Mouse (Mus musculus): ENCODE measurements around the gene Stx16. TPM values are rescaled to one million over a fixed set of nuclear protein-coding genes. Genes with fewer than 3 reads are reported as not detected.
A peak's percentile ranks its signal among the peaks of the same experiment; 100 is the strongest.

Stx16 gene
- polyA plus RNA-seq, 1 experiment = 20.2 TPM

DNA sequence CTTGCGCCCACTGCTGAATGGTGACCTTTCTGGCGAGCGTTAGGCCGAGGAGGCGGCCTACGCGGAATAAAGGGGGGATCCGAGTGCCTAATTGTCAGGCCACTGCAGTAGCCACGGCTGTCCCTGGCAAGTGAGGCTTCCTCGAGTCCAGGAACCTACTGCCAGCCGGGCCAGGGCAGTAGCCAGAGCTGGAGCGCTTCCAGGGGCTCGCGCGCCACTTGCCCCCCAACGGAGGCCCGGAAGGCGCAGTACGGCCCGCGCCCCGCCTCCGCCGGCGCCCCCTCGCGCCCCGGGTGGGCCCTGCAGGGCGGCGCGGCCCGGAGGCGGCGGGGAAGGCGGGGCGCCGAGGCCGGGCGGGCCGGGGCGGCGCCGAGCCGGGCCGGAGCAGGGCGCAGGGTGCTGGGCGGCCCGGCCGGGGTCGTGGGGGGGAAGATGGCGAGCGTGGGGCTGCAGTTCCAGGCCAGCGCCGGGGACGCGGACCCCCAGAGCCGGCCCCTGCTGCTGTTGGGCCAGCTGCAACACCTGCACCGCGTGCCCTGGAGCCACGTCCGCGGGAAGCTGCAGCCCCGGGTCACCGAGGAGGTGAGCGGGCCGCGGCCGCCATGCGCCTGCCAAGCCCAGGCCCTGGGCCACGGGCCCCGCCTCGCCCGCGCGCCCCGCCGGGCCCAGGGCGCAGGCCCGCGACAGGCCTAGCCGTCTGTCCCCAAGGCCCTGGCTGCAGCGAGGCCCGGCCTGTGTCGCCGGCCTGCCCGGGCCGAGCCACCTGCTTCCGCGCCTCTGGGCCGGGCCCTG, 34.1 kb downstream of the Stx16 start, which contains the start of gene Npepl1:
Npepl1 (plus strand) TSS at position 359 of the 792 bp plus-strand sequence.
- peak within 1 kb of the TSS; percentile 75 for H3K4me3 ChIP-seq (ENCODE audit: insufficient read depth, low read depth, low read length)

DNA sequence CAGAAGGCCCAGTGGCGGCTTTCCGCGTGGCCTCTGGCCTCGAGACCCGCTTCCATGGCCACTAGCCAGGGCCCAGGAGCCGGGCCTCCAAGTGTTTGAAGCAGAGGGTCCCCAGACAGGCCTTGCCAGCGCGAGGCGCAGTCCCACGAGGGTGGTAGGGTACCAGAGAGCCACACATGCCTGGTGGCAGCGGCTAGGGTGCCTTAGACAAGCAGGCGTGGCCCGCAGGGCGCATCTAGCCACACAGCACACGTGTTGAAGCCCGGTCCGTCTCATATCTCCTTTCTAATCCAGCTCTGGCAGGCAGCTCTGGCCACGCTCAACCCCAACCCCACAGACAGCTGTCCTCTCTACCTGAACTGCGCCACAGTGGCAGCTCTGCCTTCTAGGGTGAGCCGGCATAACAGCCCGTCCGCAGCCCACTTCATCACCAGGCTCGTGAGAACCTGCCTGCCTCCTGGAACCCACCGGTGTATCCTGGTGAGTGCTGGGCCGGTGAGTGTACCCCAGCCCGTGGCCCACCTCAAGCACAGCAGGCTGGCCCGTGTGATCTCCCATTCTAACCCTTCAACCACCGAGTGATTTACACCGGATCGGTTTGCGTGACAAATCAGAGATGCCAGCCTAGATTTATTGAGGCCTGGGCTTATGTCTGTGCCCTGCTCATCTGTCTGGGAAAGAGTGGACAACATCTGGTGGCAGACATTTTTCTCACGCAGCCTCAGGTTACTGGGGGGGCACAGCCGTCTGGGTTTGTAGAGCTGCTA, 34.9 kb downstream of the Stx16 start:
- peak overlapping the region; percentile 75 for H3K4me3 ChIP-seq (ENCODE audit: insufficient read depth, low read depth, low read length)
- peaks cover 5% of the 10 kb centered on the region; the same call in 1 of the 2 replicates for H3K4me1 ChIP-seq (ENCODE audit: control insufficient read depth, insufficient read depth, insufficient read length, low read length)
- H3K27ac ChIP-seq (replicated peaks; ENCODE audit: low read depth, low read length) = 0 out of 2 replicates have a peak overlapping the region, but pooled peaks have one; percentile 22

More for the DNA sequence above, 34.1 kb downstream of the Stx16 start, which contains the start of gene Npepl1:
- Histone ChIP-seq H3K27ac (replicated peaks; ENCODE audit: low read depth, low read length) (peak within 1 kb of the TSS; percentile 40), H3K4me1 (ENCODE audit: control insufficient read depth, insufficient read depth, insufficient read length, low read length) (peaks cover 5% of the 10 kb centered on the region; the same call in 1 of the 2 replicates)

DNA sequence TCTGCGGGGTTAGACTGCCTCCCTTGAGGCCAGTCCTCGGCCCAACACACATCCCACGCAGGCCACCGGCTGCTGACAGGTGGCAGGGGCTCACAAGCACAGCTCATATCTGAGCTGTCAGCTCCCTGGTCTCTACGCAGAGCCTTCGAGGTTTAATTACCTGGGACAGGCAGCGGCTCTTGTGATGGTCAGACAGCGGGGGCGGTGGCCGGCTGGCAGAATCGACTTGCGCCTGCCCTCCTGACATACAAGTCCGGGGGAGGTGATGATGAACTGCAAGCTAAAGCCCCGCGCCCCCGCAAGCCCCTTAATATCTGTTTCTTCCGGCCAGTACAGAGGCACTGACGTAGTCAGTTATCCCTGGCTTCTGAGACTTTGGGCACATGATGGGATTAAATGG, 36.8 kb downstream of the Stx16 start:
- H3K4me1 ChIP-seq (ENCODE audit: control insufficient read depth, insufficient read depth, insufficient read length, low read length) = peaks cover 5% of the 10 kb centered on the region; the same call in 1 of the 2 replicates
- H3K4me3 ChIP-seq (ENCODE audit: insufficient read depth, low read depth, low read length) = no peak overlapping the region
- H3K27ac ChIP-seq (replicated peaks; ENCODE audit: low read depth, low read length) = no peak overlapping the region

DNA sequence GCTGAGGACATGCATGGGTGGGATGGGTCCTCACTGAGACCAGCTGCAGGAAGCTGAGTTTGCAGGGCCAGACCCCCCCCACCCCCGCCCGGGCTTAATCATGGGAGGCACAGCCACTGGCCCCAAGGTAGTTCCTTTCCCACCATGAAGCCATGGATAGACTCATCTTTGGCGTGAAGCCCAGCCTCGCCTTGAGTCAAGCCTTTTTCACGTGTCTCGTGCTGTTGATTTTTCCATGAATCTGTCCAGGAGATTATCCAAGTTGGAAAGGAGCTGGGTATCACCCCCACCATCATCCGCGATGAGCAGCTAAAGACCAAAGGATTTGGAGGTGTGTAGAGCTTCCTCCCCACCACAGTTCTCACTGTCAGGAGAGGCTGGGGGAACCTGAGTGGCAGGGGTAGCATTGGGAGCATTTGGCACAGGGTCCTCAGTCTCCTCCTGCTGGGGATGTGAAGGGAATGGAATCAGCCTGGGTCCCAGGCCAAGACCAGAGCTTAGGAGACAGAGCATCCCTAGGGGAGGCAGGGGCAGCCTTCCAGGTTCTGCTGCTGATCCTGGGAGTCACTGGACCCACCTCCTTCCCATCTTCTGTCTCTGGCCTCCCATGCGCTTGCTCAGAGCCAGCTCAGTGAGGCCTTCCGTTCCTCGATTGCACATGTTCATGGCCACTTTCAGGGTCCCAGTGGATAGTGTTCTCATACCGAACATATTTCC, 38.2 kb downstream of the Stx16 start:
- no peak overlapping the region for H3K4me3 ChIP-seq (ENCODE audit: insufficient read depth, low read depth, low read length)
- H3K4me1 ChIP-seq (ENCODE audit: control insufficient read depth, insufficient read depth, insufficient read length, low read length) = peaks cover 5% of the 10 kb centered on the region; the same call in 1 of the 2 replicates
- H3K27ac ChIP-seq (replicated peaks; ENCODE audit: low read depth, low read length) = no peak overlapping the region

DNA sequence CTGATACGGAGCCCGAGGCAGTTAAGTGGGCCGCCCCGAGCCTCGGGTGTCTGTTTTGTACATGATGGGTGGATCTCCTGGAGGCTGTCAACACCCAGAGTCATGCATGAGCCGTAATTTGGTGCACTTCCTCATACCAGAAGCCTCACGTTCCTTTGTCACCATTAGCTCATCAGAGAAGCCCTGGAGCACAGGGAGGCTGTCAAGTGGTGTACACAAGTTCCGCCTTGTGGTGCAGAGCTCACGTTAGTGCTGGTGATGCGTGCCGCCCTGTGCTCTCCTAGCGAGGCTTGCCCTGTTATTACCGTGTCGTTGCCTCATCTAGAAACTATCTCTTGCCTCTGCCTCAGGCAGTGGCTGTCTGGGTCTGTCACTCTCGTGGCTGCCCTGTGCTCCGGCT, 40.8 kb downstream of the Stx16 start:
- no peak overlapping the region for H3K27ac ChIP-seq (replicated peaks; ENCODE audit: low read depth, low read length)

DNA sequence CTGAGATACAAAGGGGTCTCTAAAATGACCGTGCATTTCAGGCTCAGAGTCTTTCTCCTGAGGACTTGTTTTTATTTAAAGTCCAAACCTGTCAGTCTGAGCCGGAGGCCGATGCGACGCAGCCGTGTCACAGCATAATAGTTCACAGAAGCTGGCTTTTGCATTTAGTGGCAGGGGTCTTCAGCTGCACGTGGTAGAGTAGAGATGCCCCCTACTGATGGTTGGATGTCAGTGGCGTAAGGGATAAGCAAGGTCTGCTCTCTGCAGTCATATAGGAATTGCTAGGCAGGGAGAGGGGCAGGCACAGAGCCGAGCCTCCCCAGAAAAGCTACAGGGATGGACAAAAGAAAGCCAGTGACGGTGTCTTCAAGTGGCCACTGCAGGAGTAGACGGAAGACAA, 42.0 kb downstream of the Stx16 start:
- Histone ChIP-seq H3K27ac (replicated peaks; ENCODE audit: low read depth, low read length) (no peak overlapping the region), H3K4me3 (ENCODE audit: insufficient read depth, low read depth, low read length) (no peak overlapping the region), H3K4me1 (ENCODE audit: control insufficient read depth, insufficient read depth, insufficient read length, low read length) (no peaks in the 10 kb centered on the region)

More for the DNA sequence above, 40.8 kb downstream of the Stx16 start:
- Histone ChIP-seq H3K4me3 (ENCODE audit: insufficient read depth, low read depth, low read length) (no peak overlapping the region), H3K4me1 (ENCODE audit: control insufficient read depth, insufficient read depth, insufficient read length, low read length) (no peaks in the 10 kb centered on the region)

- no peak overlapping the region for H3K4me3 ChIP-seq (ENCODE audit: insufficient read depth, low read depth, low read length)
- no peaks in the 10 kb centered on the region for H3K4me1 ChIP-seq (ENCODE audit: control insufficient read depth, insufficient read depth, insufficient read length, low read length)
These were observed 43.2 kb downstream of the Stx16 start for GRCm38 (mm10) chr2:174119259-174119658.

DNA sequence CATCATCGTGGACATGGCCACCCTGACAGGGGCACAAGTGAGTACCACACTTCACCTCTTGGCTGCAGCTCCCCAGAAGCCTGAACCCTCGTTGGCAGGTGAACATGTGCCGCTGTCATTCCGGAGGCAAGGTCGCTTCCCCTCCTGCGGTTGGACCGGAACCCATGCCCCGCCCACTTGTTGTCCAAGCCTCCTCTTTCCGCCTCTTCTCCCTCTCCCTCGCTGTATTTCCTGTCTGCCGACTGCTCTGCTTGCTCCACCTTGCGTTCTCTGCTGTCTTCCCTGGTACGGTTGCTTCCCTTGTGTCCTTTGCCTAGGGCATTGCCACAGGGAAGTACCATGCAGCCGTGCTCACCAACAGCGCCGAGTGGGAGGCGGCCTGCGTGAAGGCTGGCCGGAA, 44.5 kb downstream of the Stx16 start:
- Histone ChIP-seq H3K4me1 (ENCODE audit: control insufficient read depth, insufficient read depth, insufficient read length, low read length) (no peaks in the 10 kb centered on the region), H3K27ac (replicated peaks; ENCODE audit: low read depth, low read length) (no peak overlapping the region), H3K4me3 (ENCODE audit: insufficient read depth, low read depth, low read length) (no peak overlapping the region)

More at GRCm38 (mm10) chr2:174119259-174119658, 43.2 kb downstream of the Stx16 start:
- no peak overlapping the region for H3K27ac ChIP-seq (replicated peaks; ENCODE audit: low read depth, low read length)

DNA sequence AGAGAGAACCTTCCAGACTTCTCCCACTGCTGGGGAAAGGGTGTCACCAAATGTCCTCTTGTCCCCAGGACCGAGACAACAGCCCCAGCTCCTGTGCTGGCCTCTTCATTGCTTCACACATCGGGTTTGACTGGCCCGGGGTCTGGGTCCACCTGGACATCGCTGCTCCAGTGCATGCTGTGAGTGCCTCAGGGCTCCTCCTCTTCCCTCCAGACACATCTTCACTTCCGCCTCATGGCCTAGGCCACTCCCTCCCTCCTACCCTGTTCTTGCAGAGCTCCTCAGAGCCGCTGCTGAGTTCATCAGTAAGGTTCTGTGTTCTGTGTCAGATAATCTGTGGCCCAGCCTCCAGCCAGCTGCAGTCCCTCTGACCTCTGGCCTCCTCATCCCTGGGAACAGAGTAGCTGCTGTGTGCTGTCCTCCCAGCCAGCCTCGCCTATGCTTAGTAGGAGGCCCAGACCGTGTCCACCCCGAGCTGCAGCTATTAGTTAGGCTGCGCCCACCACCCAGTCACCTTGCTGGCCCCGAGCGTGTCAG, 45.4 kb downstream of the Stx16 start:
- no peak overlapping the region for H3K4me3 ChIP-seq (ENCODE audit: insufficient read depth, low read depth, low read length)
- H3K4me1 ChIP-seq (ENCODE audit: control insufficient read depth, insufficient read depth, insufficient read length, low read length) = 0 out of 2 replicates have a peak, but pooled peaks cover under 1% of the 10 kb centered on the region
- no peak overlapping the region for H3K27ac ChIP-seq (replicated peaks; ENCODE audit: low read depth, low read length)

GRCm38 (mm10) chr2:174122331-174122730, 46.2 kb downstream of the Stx16 start:
- H3K4me3 ChIP-seq (ENCODE audit: insufficient read depth, low read depth, low read length) = no peak overlapping the region
- H3K27ac ChIP-seq (replicated peaks; ENCODE audit: low read depth, low read length) = no peak overlapping the region
- H3K4me1 ChIP-seq (ENCODE audit: control insufficient read depth, insufficient read depth, insufficient read length, low read length) = 0 out of 2 replicates have a peak, but pooled peaks cover 3% of the 10 kb centered on the region

DNA sequence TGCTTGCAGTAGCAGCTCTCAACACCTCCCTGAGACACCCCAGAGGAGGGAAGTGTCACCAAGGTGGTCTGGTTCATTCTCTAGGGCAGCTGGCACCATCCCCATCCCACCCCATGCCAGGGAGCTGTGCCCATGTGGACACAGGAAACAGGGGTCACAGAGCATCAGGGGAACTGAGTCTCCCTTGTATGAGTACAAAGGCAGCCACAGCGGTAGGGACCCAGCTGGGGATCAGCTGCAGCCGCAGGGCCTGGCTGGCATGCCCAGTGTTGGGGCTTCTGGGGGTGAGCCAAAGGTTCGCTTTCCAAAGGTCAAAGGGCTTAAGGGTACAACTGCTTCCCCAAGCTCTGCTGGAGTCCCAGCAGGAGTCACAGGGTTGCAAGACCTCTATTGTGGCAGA, 47.6 kb downstream of the Stx16 start:
- Histone ChIP-seq H3K4me3 (ENCODE audit: insufficient read depth, low read depth, low read length) (no peak overlapping the region), H3K27ac (replicated peaks; ENCODE audit: low read depth, low read length) (no peak overlapping the region), H3K4me1 (ENCODE audit: control insufficient read depth, insufficient read depth, insufficient read length, low read length) (0 out of 2 replicates have a peak, but pooled peaks cover 3% of the 10 kb centered on the region)

DNA sequence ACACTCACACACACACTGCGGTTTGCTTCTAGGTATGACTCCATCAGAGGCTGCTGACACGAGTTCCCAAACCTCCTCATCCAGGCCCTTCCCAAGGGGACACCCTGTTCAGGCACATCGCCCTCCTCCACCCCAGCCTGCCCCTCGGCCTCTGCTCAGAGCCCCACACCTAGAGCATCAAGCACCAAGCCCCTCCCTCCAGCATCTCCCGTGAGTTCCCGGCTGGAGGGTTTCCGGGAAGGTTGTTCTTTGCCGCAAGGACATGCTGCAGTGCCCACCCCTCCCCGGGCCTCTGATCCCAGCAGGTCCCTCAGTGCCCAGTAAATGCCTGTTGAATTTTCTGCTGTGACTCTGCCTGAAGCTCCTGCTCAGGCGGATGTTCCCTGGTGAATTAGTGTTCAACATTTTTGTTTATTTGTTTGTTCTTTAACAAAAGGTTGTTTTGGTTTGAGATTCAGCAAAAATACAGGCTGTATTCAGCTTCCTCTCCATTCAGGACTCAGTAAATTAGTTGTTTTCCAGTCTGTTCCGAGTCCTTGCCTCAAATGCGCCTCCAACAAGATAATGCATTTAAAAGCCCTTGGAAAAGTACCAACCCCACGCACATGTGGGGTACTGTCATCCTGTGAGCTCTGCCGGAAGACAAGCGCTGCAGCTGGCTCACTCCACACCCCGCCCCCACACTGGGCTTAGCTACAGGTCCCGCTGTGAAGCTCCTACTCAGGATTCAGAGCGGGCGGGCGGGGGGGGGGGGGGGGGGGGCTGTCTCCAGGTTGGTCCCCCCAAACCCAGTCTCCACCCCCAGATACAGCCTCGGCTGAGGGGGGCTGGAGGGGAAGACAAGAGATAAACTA, 50.6 kb downstream of the Stx16 start:
- no peak overlapping the region for H3K27ac ChIP-seq (replicated peaks; ENCODE audit: low read depth, low read length)
- no peak overlapping the region for H3K4me3 ChIP-seq (ENCODE audit: insufficient read depth, low read depth, low read length)

GRCm38 (mm10) chr2:174127376-174127713, 51.2 kb downstream of the Stx16 start:
- Histone ChIP-seq H3K4me1 (ENCODE audit: control insufficient read depth, insufficient read depth, insufficient read length, low read length) (0 out of 2 replicates have a peak, but pooled peaks cover 3% of the 10 kb centered on the region), H3K27ac (replicated peaks; ENCODE audit: low read depth, low read length) (no peak overlapping the region), H3K4me3 (ENCODE audit: insufficient read depth, low read depth, low read length) (no peak overlapping the region)

More for the DNA sequence above, 50.6 kb downstream of the Stx16 start:
- H3K4me1 ChIP-seq (ENCODE audit: control insufficient read depth, insufficient read depth, insufficient read length, low read length) = 0 out of 2 replicates have a peak, but pooled peaks cover 3% of the 10 kb centered on the region

GRCm38 (mm10) chr2:174128926-174129325, 52.8 kb downstream of the Stx16 start:
- 0 out of 2 replicates have a peak, but pooled peaks cover 3% of the 10 kb centered on the region for H3K4me1 ChIP-seq (ENCODE audit: control insufficient read depth, insufficient read depth, insufficient read length, low read length)
- no peak overlapping the region for H3K4me3 ChIP-seq (ENCODE audit: insufficient read depth, low read depth, low read length)
- no peak overlapping the region for H3K27ac ChIP-seq (replicated peaks; ENCODE audit: low read depth, low read length)
